Mouse (Mus musculus) embryonic facial prominence, embryonic 11.5 days (tissue): Measurements from ENCODE around the gene Ubtf. TPM values are rescaled to one million over a fixed set of nuclear protein-coding genes. Genes with fewer than 3 reads are reported as not detected.

Source experiments
- ATAC-seq: fragments of 200-750 bp; cut with Nextera tagmentation; replicated peaks from 2 replicates; pipeline ENCODE4 v1.8.0; 2017; ENCODE audit warnings: low read depth; ENCODE audit not compliant: insufficient number of reproducible peaks, low FRiP score, low TSS enrichment
- DNase-seq: peaks from one replicate; pipeline ENCODE4 v3.0.0-alpha.2; 2015; ENCODE audit warnings: low spot score
- H3K27ac ChIP-seq: fragments of 300-500 bp; sonication (generic); replicated peaks from 2 replicates; pipeline ENCODE4 v1.5.1; 2014; ENCODE audit warnings: mild to moderate bottlenecking, low read depth, low read length, control low read depth
- H3K27me3 ChIP-seq: fragments of 300-500 bp; sonication (generic); 2 replicates; pipeline ENCODE4 v1.6.1; 2014; ENCODE audit warnings: mild to moderate bottlenecking, low read length, moderate library complexity, mixed read lengths; ENCODE audit not compliant: control insufficient read depth, insufficient read depth
- H3K36me3 ChIP-seq: fragments of 300-500 bp; sonication (generic); replicated peaks from 2 replicates; pipeline ENCODE4 v1.6.1; 2014; ENCODE audit warnings: low read depth, mild to moderate bottlenecking, low read length, moderate library complexity, mixed read lengths; ENCODE audit not compliant: control insufficient read depth, insufficient read depth
- H3K4me1 ChIP-seq: fragments of 300-500 bp; sonication (generic); 2 replicates; pipeline ENCODE4 v1.6.1; 2014; ENCODE audit warnings: low read length, mixed read lengths; ENCODE audit not compliant: control insufficient read depth, insufficient read depth
- H3K4me2 ChIP-seq: fragments of 300-500 bp; sonication (generic); 2 replicates; pipeline ENCODE4 v1.6.1; 2014; ENCODE audit warnings: low read depth, mild to moderate bottlenecking, control low read depth, low read length, moderate library complexity
- H3K4me3 ChIP-seq: fragments of 300-500 bp; sonication (generic); 2 replicates; pipeline ENCODE4 v1.5.1; 2014; ENCODE audit warnings: low read depth, low read length, control low read depth
- H3K9ac ChIP-seq: fragments of 300-500 bp; sonication (generic); replicated peaks from 2 replicates; pipeline ENCODE4 v1.6.1; 2014; ENCODE audit warnings: mild to moderate bottlenecking, control low read depth, low read length
- H3K9me3 ChIP-seq: fragments of 300-500 bp; sonication (generic); replicated peaks from 2 replicates; pipeline ENCODE4 v1.6.1; 2016; ENCODE audit warnings: mild to moderate bottlenecking, low read length, inconsistent platforms, mixed read lengths; ENCODE audit not compliant: control insufficient read depth
- WGBS: fragments of 180-500 bp; shearing (Covaris S2); extraction: QIAGEN DNeasy Blood & Tissue Kit; methylation state at CpG from one replicate; pipeline ENCODE4 v1.1.7; 2014; 5-methylcytosine and 5-hydroxymethylcytosine counted together
- polyA plus RNA-seq: library from polyadenylated mRNA; unstranded; fragments of >200 nt; fragmentation: Nextera tagmentation; extraction: Ambion mirVana; gene quantifications from 2 replicates; pipeline ENCODE4 v1.2.1, GENCODE M21; 2014

Gene Ubtf
- polyA plus RNA-seq, 1 experiment from 2014 or later: 84.5 TPM

- 87% methylated on average over 8 of the region's 8 CpGs for WGBS
- Histone ChIP-seq H3K9ac (no peak overlapping the region), H3K4me1 (no peaks in the 10 kb centered on the region), H3K4me2 (no peak overlapping the region), H3K27me3 (no peaks in the 10 kb centered on the region), H3K27ac (no peak overlapping the region), H3K9me3 (no peaks in the 10 kb centered on the region), H3K4me3 (no peak overlapping the region), H3K36me3 (no peaks in the 10 kb centered on the region)
- ATAC-seq: no peak
- no peak for DNase-seq
These were observed 42.4 kb upstream of the Ubtf start for GRCm38 (mm10) chr11:102361776-102362495.

- H3K36me3 ChIP-seq: no peaks in the 10 kb centered on the region
- DNase-seq: no peak
- H3K9ac ChIP-seq: no peak overlapping the region
- WGBS: 72% methylated on average over 10 of the region's 10 CpGs
- H3K4me2 ChIP-seq: no peak overlapping the region
- no peaks in the 10 kb centered on the region for H3K4me1 ChIP-seq
- no peaks in the 10 kb centered on the region for H3K27me3 ChIP-seq
- no peaks in the 10 kb centered on the region for H3K9me3 ChIP-seq
- H3K27ac ChIP-seq: no peak overlapping the region
- ATAC-seq: no peak
- no peak overlapping the region for H3K4me3 ChIP-seq
These were observed 38.8 kb upstream of the Ubtf start for GRCm38 (mm10) chr11:102358365-102358764.

GRCm38 (mm10) chr11:102356636-102357350 is 37.3 kb upstream of the Ubtf start:
- no peak for ATAC-seq
- Histone ChIP-seq H3K4me2 (no peak overlapping the region), H3K36me3 (no peaks in the 10 kb centered on the region), H3K9me3 (no peaks in the 10 kb centered on the region), H3K9ac (no peak overlapping the region), H3K27me3 (no peaks in the 10 kb centered on the region; the same call in 1 of the 2 replicates), H3K27ac (no peak overlapping the region), H3K4me3 (no peak overlapping the region), H3K4me1 (no peaks in the 10 kb centered on the region)
- 73% methylated on average over 31 of the region's 31 CpGs for WGBS
- DNase-seq: no peak

GRCm38 (mm10) chr11:102356190-102356589 is 36.6 kb upstream of the Ubtf start:
- no peaks in the 10 kb centered on the region for H3K36me3 ChIP-seq
- ATAC-seq (no peak), DNase-seq (no peak)
- no peaks in the 10 kb centered on the region; the same call in 1 of the 2 replicates for H3K27me3 ChIP-seq
- no peaks in the 10 kb centered on the region for H3K4me1 ChIP-seq
- no peak overlapping the region for H3K27ac ChIP-seq
- no peaks in the 10 kb centered on the region for H3K9me3 ChIP-seq
- H3K4me2 ChIP-seq: no peak overlapping the region
- no peak overlapping the region for H3K9ac ChIP-seq
- no peak overlapping the region for H3K4me3 ChIP-seq
- WGBS: 85% methylated on average over 12 of the region's 12 CpGs

GRCm38 (mm10) chr11:102355501-102355900 is 36.0 kb upstream of the Ubtf start:
- Histone ChIP-seq H3K27me3 (no peaks in the 10 kb centered on the region; the same call in 1 of the 2 replicates), H3K4me3 (no peak overlapping the region), H3K9ac (no peak overlapping the region), H3K4me2 (no peak overlapping the region), H3K36me3 (no peaks in the 10 kb centered on the region), H3K4me1 (no peaks in the 10 kb centered on the region), H3K9me3 (no peaks in the 10 kb centered on the region), H3K27ac (no peak overlapping the region)
- WGBS: 89% methylated on average over 3 of the region's 3 CpGs
- no peak for ATAC-seq
- no peak for DNase-seq

- Histone ChIP-seq H3K27ac (no peak overlapping the region), H3K4me3 (no peak overlapping the region), H3K27me3 (no peaks in the 10 kb centered on the region; the same call in 1 of the 2 replicates), H3K36me3 (no peaks in the 10 kb centered on the region), H3K9me3 (no peaks in the 10 kb centered on the region), H3K9ac (no peak overlapping the region), H3K4me1 (no peaks in the 10 kb centered on the region), H3K4me2 (no peak overlapping the region)
- WGBS: 40% methylated on average over 8 of the region's 8 CpGs
- no peak for DNase-seq
- no peak for ATAC-seq
These were observed 33.5 kb upstream of the Ubtf start for GRCm38 (mm10) chr11:102353021-102353431.

- Histone ChIP-seq H3K27ac (no peak overlapping the region), H3K4me3 (no peak overlapping the region), H3K36me3 (no peaks in the 10 kb centered on the region), H3K9ac (no peak overlapping the region), H3K9me3 (no peaks in the 10 kb centered on the region), H3K27me3 (no peaks in the 10 kb centered on the region; the same call in 1 of the 2 replicates), H3K4me1 (no peaks in the 10 kb centered on the region), H3K4me2 (no peak overlapping the region)
- 48% methylated on average over 5 of the region's 5 CpGs for whole genome bisulfite sequencing
- ATAC-seq: no peak
- DNase-seq: no peak
These were observed 32.8 kb upstream of the Ubtf start for GRCm38 (mm10) chr11:102352378-102352777.

GRCm38 (mm10) chr11:102350981-102351523 is 31.5 kb upstream of the Ubtf start:
- Histone ChIP-seq H3K4me2 (no peak overlapping the region), H3K27me3 (no peaks in the 10 kb centered on the region; the same call in 1 of the 2 replicates), H3K4me1 (no peaks in the 10 kb centered on the region), H3K36me3 (no peaks in the 10 kb centered on the region), H3K9me3 (no peaks in the 10 kb centered on the region), H3K4me3 (no peak overlapping the region), H3K27ac (no peak overlapping the region), H3K9ac (no peak overlapping the region)
- 90% methylated on average over 17 of the region's 17 CpGs for WGBS
- DNase-seq (no peak), ATAC-seq (no peak)
